Mouse (Mus musculus) brown adipose tissue, adult 24 weeks (tissue): ENCODE results near the gene Prkrip1. TPM values are rescaled to one million over a fixed set of nuclear protein-coding genes. Genes with fewer than 3 reads are reported as not detected.
"Not testable (repeated sequence)": the region's sequence is repeated elsewhere in the genome, so short reads cannot be mapped to it uniquely, and the experiment has no call there.

Experiments used
- H3K27ac ChIP-seq: fragments of 200-500 bp; replicated peaks from 2 replicates; pipeline ENCODE4 v1.5.1; 2012; ENCODE audit warnings: low read depth, mild to moderate bottlenecking, low read length
- H3K4me1 ChIP-seq: fragments of 200-500 bp; 2 replicates; pipeline ENCODE4 v1.6.1; 2012; ENCODE audit warnings: low read length, mixed read lengths; ENCODE audit not compliant: control insufficient read depth, insufficient read depth, insufficient read length
- H3K4me3 ChIP-seq: fragments of 200-500 bp; 2 replicates; pipeline ENCODE4 v1.5.1; 2012; ENCODE audit warnings: low read depth, mild to moderate bottlenecking, low read length, moderate library complexity; ENCODE audit not compliant: insufficient read depth
- polyA plus RNA-seq: library from polyadenylated mRNA; stranded (reverse); fragments of >200 nt; gene quantifications from 2 replicates; pipeline ENCODE4 v1.2.4, GENCODE M21; 2012; ENCODE audit not compliant: missing spikeins, insufficient read depth, insufficient read length

The Prkrip1 gene
- polyA plus RNA-seq, 1 experiment, result 38.5 TPM

DNA sequence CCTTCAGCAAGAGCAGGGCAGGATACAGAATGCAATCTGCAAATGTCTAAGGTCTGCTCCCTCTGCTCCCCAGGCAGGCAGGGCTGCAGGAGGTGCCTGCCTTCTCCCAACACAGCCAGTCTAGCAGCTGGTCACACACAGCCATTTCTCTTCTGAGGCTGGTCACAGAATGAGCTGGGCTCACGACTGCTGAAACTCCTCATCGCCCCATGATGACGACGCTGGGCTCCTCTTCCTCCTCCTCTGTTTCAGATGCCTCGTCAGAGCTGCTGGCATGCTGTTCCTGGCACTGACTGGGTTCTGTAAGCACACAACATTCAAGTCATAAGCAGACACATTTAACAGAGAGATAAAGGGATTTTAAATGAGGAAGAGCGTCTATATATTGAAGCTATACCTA lies 17.6 kb downstream of the Prkrip1 start:
- Histone ChIP-seq H3K4me3 (no peak overlapping the region), H3K27ac (no peak overlapping the region), H3K4me1 (peaks cover 3% of the 10 kb centered on the region; the same call in 1 of the 2 replicates)

DNA sequence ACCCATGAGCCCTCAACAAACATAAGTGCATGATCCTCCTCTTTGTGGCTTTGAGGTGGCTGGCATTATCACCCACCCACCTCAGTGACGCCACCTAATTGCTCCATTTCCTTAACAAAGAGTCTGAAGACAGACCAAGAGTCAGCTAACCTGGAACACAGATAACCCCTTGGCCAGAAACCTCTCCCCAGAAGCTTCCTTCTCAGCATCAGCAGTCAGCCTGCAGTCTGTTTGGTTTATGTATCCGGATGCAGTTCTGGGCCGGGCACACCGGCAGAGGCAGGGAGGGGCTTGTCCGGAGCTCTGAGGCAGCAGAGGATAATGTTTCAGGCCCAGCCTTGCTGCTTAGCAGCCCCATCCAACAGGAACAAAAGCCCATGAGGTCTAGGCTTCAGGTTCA lies 19.2 kb downstream of the Prkrip1 start:
- Histone ChIP-seq H3K4me1 (peaks cover 3% of the 10 kb centered on the region; the same call in 1 of the 2 replicates), H3K27ac (no peak overlapping the region), H3K4me3 (no peak overlapping the region)

- H3K4me3 ChIP-seq, result no peak overlapping the region
- no peak overlapping the region for H3K27ac ChIP-seq
- H3K4me1 ChIP-seq, result peaks cover 3% of the 10 kb centered on the region; the same call in 1 of the 2 replicates
Observed at GRCm38 (mm10) chr5:136173606-136174463, 24.9 kb downstream of the Prkrip1 start.

GRCm38 (mm10) chr5:136172939-136173338 lies 25.8 kb downstream of the Prkrip1 start:
- H3K4me1 ChIP-seq, result no peaks in the 10 kb centered on the region; the same call in 1 of the 2 replicates
- no peak overlapping the region for H3K27ac ChIP-seq

DNA sequence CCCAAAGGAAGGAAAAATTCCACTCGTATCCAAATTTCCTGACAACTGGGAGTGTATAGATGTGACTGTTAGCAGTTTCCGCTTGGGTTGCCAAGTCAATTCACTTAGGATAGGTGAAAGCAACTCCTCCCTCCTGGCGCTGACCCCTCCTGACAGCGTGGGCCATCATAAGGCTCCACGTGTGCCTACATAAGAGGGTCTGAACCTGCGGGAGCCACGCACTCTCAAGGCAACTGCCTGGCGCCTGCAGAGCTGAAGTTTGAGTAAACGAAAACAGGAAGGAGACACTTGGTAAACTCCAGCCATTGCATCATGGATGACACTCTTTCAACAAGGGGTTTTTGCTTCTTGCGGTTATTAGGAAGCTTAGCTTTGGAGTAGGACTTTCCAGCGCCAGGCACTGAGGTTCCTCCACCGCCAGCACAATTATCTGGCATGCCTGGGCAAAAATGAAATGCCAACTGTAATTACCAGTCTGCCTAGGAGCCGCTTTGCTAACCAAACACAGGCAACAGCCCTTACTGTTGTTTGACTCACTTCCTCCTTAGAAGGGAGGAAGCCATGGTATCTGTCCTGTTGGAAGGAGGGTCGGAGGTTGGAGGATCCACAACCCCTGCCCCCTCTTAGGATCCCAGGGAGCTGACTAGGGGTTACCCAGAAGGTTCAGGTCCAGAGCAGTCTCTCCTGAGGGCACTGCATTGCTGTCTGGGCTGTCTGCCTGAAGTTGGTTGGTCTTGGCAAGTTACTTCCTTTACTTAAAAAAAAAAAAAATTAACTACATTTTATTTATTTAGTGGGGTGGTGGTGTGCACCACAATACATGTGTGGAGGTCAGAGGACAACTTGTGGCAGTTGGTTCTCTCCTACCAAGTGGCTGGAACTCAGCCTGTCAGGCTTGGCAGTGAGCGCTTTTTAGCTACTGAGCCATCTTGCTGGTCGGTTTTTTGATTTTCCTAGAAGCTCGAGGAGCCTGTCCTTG lies 27.1 kb downstream of the Prkrip1 start:
- Histone ChIP-seq H3K4me3 (peak overlapping the region; percentile 59), H3K4me1 (no peaks in the 10 kb centered on the region; the same call in 1 of the 2 replicates), H3K27ac (peak overlapping the region; percentile 23)

More at GRCm38 (mm10) chr5:136172939-136173338, 25.8 kb downstream of the Prkrip1 start:
- no peak overlapping the region for H3K4me3 ChIP-seq

DNA sequence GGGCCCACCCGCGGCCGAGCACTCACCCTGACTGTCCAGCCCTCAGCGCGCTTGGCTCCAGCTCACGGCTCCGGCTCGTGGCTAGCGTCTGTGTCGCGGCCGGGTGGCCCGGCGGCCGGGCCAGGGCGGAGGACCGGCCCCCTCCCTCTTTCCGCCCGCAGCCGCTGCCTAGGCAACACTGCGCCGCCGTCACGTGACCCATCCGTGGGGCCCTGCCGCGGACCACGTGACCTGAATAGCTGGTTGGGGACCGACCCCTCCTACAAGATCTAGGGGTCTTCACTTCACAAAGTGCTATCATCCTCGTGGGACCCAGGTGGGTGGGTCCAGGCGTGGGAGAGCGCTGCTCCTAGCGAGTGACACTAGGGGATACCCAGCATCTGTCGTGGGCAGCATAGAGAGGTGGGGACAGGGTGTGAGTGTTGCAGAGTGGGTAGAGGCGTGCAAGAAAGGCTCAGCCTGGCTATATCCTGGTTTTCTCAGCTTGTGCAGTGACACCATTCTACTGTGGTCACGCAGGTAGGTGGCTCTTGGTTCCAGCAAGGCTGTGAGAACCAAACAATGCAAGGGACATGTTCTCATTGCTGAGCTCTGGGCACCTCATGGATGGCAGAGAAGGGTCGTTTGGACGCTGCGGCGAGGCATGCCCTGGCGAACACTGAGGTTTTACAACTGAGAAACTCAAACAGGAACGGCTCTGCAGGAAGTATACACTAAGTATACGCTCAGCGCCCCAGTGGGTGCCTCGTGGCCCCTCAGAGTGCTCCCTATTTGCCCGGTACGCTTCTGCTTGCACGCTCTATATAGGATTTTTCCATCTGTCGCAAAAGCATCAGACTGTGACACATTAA lies 28.0 kb downstream of the Prkrip1 start, which contains the start of gene Orai2:
Orai2 (minus strand) TSS at position 202 of the 851 bp plus-strand sequence.
- Histone ChIP-seq H3K27ac (peak within 1 kb of the TSS; percentile 23), H3K4me1 (no peaks in the 10 kb centered on the region; the same call in 1 of the 2 replicates), H3K4me3 (peak within 1 kb of the TSS; percentile 59)

DNA sequence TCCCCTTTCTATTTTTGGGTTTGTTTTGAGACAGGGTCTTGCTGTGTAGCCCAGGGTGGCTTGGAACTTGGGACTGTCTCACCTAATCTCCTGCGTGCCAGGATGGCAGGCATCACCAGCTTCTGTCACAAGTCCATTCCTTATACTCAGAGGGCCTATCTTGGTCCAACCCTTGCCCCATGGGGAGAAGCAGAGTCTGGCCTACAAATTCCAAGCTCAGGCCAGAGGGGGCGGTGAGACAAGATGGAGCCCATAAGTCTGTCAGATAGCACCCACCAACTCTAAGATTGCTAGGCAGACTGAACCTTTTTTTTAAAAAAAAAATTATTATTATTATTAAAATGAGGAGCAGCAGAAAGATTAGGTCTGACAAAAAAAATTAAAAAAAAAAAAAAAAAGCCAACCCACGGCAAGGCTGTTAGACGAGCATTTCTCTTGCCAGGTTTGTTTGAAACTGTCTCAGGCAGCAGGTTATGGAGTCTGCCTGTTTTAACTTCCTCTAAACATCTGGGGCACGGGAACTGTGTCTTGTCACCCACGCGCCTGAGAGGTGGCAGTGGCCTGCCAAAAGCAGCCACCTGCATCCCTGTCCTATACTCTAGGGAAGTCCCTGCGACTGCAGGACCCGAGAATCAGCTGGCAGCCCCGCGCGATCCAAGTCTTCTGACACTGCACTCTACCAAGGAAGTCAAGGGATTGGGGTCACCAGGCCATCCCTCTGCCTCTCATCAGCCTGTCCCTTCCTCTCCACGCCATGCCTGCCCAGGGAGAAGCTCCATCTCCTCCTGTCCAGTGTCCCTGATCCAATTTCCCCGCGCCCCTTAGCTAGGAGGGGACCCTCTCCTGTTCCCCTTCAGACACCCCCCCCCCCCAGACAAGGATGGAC lies 28.9 kb downstream of the Prkrip1 start:
- no peak overlapping the region for H3K27ac ChIP-seq
- no peaks in the 10 kb centered on the region; the same call in 1 of the 2 replicates for H3K4me1 ChIP-seq
- peak overlapping the region; percentile 59 for H3K4me3 ChIP-seq

DNA sequence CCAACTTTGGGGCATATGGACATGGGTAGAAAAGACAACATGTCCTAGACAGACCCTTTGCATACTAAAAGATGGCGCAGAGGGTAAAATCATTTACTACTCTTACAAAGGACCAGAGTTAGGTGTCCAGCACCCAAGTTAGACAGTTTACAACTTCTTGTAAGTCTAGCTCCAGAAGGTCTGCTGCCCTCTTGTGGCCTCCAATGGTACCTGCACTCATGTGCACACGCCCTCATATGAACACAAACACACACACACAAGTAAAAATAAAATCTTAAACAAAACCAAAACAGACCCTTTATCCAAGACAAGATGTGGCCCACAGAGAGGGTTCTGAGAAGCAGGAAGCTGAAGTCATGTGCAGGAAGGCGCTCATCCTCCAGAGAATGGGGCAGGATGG lies 30.7 kb downstream of the Prkrip1 start:
- H3K4me1 ChIP-seq, result no peaks in the 10 kb centered on the region; the same call in 1 of the 2 replicates
- no peak overlapping the region for H3K27ac ChIP-seq

GRCm38 (mm10) chr5:136167296-136167695 lies 31.5 kb downstream of the Prkrip1 start:
- Histone ChIP-seq H3K4me3 (no peak overlapping the region), H3K27ac (no peak overlapping the region)

More for the DNA sequence above, 30.7 kb downstream of the Prkrip1 start:
- H3K4me3 ChIP-seq, result no peak overlapping the region

DNA sequence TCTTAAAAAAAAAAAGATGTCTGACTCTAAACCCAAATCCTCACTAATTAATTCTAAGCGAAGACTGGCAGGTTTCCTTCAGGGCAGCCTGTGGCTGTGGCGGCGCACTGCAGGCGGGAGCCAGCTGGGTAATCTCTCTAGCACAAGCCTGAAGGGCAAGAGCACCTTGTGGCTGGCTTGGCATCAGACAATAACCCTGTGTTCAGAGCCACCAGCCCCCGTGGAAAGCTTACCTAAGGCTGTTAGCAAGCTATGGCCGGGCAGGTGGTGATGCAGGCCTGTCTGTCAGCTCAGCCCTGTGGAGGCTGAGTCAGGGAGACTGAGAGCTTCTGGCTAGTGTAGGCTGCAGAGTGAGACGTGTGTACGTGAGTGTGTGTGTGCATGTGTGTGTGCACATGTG lies 33.5 kb downstream of the Prkrip1 start:
- Histone ChIP-seq H3K4me1 (no peaks in the 10 kb centered on the region), H3K4me3 (no peak overlapping the region), H3K27ac (no peak overlapping the region)

More at GRCm38 (mm10) chr5:136167296-136167695, 31.5 kb downstream of the Prkrip1 start:
- no peaks in the 10 kb centered on the region; the same call in 1 of the 2 replicates for H3K4me1 ChIP-seq

DNA sequence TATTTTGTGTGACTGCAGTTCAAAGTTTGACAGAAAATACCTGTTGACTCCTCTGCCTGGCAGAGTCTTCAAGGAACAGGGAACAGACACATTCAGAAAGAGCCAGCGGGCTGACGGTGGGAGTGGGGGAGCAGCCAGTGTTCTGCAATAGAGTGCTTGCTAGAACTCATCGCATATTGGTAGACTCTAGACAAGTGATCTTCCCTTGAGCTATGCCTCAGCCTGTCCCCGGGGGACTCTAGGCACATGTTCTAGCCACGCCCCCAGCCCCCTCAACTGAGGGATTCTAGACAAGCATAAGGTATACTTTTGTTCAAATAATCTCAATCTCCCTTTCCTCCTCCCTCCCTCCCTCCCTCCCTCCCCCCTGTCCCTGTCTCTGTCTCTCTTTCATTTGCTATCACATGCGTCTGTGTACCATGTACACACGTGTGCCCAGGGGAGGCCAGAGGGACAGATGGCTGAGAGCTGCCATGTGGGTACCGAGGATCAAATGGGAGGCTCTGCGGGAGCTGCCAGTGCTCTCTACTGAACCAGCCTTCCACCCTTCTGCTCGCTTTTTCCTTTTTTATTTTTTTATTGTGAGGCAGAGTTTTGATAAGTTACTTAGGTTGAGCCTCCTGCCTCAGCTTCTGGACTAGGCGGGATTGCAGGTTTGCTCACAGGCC lies 34.8 kb downstream of the Prkrip1 start:
- H3K27ac ChIP-seq, result no peak overlapping the region
- no peak overlapping the region for H3K4me3 ChIP-seq
- no peaks in the 10 kb centered on the region for H3K4me1 ChIP-seq

GRCm38 (mm10) chr5:136160084-136160483 lies 38.7 kb downstream of the Prkrip1 start:
- H3K4me1 ChIP-seq, H3K27ac ChIP-seq, H3K4me3 ChIP-seq: not testable (repeated sequence)

DNA sequence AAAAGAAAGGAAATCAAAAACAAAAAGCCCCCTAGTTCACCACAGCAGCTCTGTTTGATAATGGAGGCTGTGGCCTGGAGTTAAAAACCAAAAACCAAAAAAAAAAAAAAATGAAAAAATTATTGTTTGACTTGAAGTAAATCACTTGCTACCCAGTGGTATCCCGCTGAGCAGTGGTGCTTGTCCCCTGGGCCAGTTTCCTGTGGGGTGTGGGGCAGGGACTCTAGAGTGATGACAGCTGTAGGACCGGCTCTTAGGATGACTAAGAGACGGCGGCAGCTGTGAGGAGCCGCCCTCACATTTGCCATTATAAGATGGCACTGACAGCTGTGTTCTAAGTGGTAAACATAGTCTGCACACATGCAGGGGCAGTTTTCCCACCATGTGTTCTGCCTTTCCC lies 43.4 kb downstream of the Prkrip1 start:
- Histone ChIP-seq H3K27ac (no peak overlapping the region), H3K4me3 (no peak overlapping the region), H3K4me1 (no peaks in the 10 kb centered on the region)
